Mouse (Mus musculus) liver, embryonic 11.5 days (tissue): Measurements from ENCODE around the gene P2rx1. TPM values are rescaled to one million over a fixed set of nuclear protein-coding genes. Genes with fewer than 3 reads are reported as not detected.

Source experiments
- ATAC-seq: fragments of 200-750 bp; cut with Nextera tagmentation; replicated peaks from 2 replicates; pipeline ENCODE4 v1.8.0; 2017; ENCODE audit warnings: moderate number of reproducible peaks, mild to moderate bottlenecking, moderate TSS enrichment, moderate library complexity; ENCODE audit not compliant: low FRiP score
- DNase-seq: peaks from one replicate; pipeline ENCODE4 v3.0.0-alpha.2; 2017; ENCODE audit warnings: low spot score
- H3K27ac ChIP-seq: fragments of 300-500 bp; sonication (generic); 2 replicates; pipeline ENCODE4 v1.5.1; 2014; ENCODE audit warnings: mild to moderate bottlenecking, low read depth, low read length, control low read depth
- H3K27me3 ChIP-seq: fragments of 300-500 bp; sonication (generic); replicated peaks from 2 replicates; pipeline ENCODE4 v1.6.1; 2014; ENCODE audit warnings: low read length, mixed read lengths; ENCODE audit not compliant: control insufficient read depth, insufficient read depth
- H3K36me3 ChIP-seq: fragments of 300-500 bp; sonication (generic); 2 replicates; pipeline ENCODE4 v1.6.1; 2014; ENCODE audit warnings: mild to moderate bottlenecking, low read length, moderate library complexity, mixed read lengths; ENCODE audit not compliant: control insufficient read depth, insufficient read depth
- H3K4me1 ChIP-seq: fragments of 300-500 bp; sonication (generic); replicated peaks from 2 replicates; pipeline ENCODE4 v1.6.1; 2014; ENCODE audit warnings: low read length, mixed read lengths; ENCODE audit not compliant: control insufficient read depth, insufficient read depth
- H3K4me2 ChIP-seq: fragments of 300-500 bp; sonication (generic); 2 replicates; pipeline ENCODE4 v1.6.1; 2014; ENCODE audit warnings: mild to moderate bottlenecking, control low read depth, moderate library complexity
- H3K4me3 ChIP-seq: fragments of 300-500 bp; sonication (generic); 2 replicates; pipeline ENCODE4 v1.5.1; 2014; ENCODE audit warnings: low read depth, low read length, control low read depth
- H3K9ac ChIP-seq: fragments of 300-500 bp; sonication (generic); 2 replicates; pipeline ENCODE4 v1.6.1; 2014; ENCODE audit warnings: low read depth, low read length, control low read depth
- H3K9me3 ChIP-seq: fragments of 300-500 bp; sonication (generic); 2 replicates; pipeline ENCODE4 v1.6.1; 2016; ENCODE audit warnings: low read length, inconsistent platforms, mixed read lengths; ENCODE audit not compliant: control insufficient read depth
- WGBS: fragments of 180-500 bp; shearing (Covaris S2); extraction: QIAGEN DNeasy Blood & Tissue Kit; methylation state at CpG from one replicate; pipeline ENCODE4 v1.1.7; 2014; 5-methylcytosine and 5-hydroxymethylcytosine counted together
- polyA plus RNA-seq: library from polyadenylated mRNA; unstranded; fragments of >200 nt; fragmentation: Nextera tagmentation; extraction: Ambion mirVana; gene quantifications from 2 replicates; pipeline ENCODE4 v1.2.1, GENCODE M21; 2014

The P2rx1 gene
- polyA plus RNA-seq, 1 experiment from 2014 or later, result 17.6 TPM

GRCm38 (mm10) chr11:72982516-72982915 is 16.4 kb upstream of the P2rx1 start:
- WGBS, result 83% methylated on average over 9 of the region's 9 CpGs
- no peak overlapping the region for H3K27ac ChIP-seq
- no peak overlapping the region for H3K9ac ChIP-seq
- peaks cover 8% of the 10 kb centered on the region for H3K4me1 ChIP-seq
- ATAC-seq (no peak), DNase-seq (no peak)
- H3K4me2 ChIP-seq, result no peak overlapping the region
- no peaks in the 10 kb centered on the region for H3K27me3 ChIP-seq
- H3K9me3 ChIP-seq, result no peaks in the 10 kb centered on the region
- no peaks in the 10 kb centered on the region for H3K36me3 ChIP-seq
- H3K4me3 ChIP-seq, result no peak overlapping the region

GRCm38 (mm10) chr11:72983283-72983682 is 15.6 kb upstream of the P2rx1 start:
- Histone ChIP-seq H3K27me3 (no peaks in the 10 kb centered on the region), H3K4me1 (peaks cover 8% of the 10 kb centered on the region), H3K9me3 (no peaks in the 10 kb centered on the region), H3K27ac (no peak overlapping the region), H3K4me2 (no peak overlapping the region), H3K4me3 (no peak overlapping the region), H3K36me3 (no peaks in the 10 kb centered on the region), H3K9ac (no peak overlapping the region)
- 53% methylated on average over 5 of the region's 5 CpGs for WGBS
- DNase-seq (no peak), ATAC-seq (no peak; the same call in 1 of the 2 replicates)

GRCm38 (mm10) chr11:72986745-72987144 is 12.2 kb upstream of the P2rx1 start:
- DNase-seq (no peak), ATAC-seq (no peak)
- Histone ChIP-seq H3K27ac (no peak overlapping the region), H3K36me3 (no peaks in the 10 kb centered on the region), H3K9me3 (no peaks in the 10 kb centered on the region), H3K4me3 (no peak overlapping the region), H3K9ac (no peak overlapping the region), H3K4me1 (peaks cover 8% of the 10 kb centered on the region), H3K4me2 (no peak overlapping the region), H3K27me3 (no peaks in the 10 kb centered on the region)
- 57% methylated on average over 5 of the region's 5 CpGs for WGBS

GRCm38 (mm10) chr11:72987234-72987633 is 11.7 kb upstream of the P2rx1 start:
- no peaks in the 10 kb centered on the region for H3K27me3 ChIP-seq
- H3K4me3 ChIP-seq, result no peak overlapping the region
- H3K27ac ChIP-seq, result no peak overlapping the region
- H3K9me3 ChIP-seq, result no peaks in the 10 kb centered on the region
- DNase-seq (no peak), ATAC-seq (no peak)
- H3K9ac ChIP-seq, result no peak overlapping the region
- H3K4me1 ChIP-seq, result peaks cover 10% of the 10 kb centered on the region
- 58% methylated on average over 5 of the region's 5 CpGs for WGBS
- no peak overlapping the region for H3K4me2 ChIP-seq
- H3K36me3 ChIP-seq, result no peaks in the 10 kb centered on the region

- no peaks in the 10 kb centered on the region for H3K9me3 ChIP-seq
- H3K4me1 ChIP-seq, result peaks cover 15% of the 10 kb centered on the region
- no peak overlapping the region for H3K27ac ChIP-seq
- no peak overlapping the region for H3K9ac ChIP-seq
- H3K36me3 ChIP-seq, result no peaks in the 10 kb centered on the region
- WGBS, result 44% methylated on average over 5 of the region's 5 CpGs
- H3K27me3 ChIP-seq, result no peaks in the 10 kb centered on the region
- no peak overlapping the region for H3K4me2 ChIP-seq
- DNase-seq (no peak), ATAC-seq (no peak)
- H3K4me3 ChIP-seq, result no peak overlapping the region
Observed at GRCm38 (mm10) chr11:72987807-72988206, 11.1 kb upstream of the P2rx1 start.

GRCm38 (mm10) chr11:72989044-72989443 is 9.9 kb upstream of the P2rx1 start:
- no peaks in the 10 kb centered on the region for H3K27me3 ChIP-seq
- no peaks in the 10 kb centered on the region for H3K9me3 ChIP-seq
- ATAC-seq (no peak), DNase-seq (no peak)
- H3K4me1 ChIP-seq, result peaks cover 17% of the 10 kb centered on the region
- H3K27ac ChIP-seq, result no peak overlapping the region
- no peak overlapping the region for H3K4me2 ChIP-seq
- H3K36me3 ChIP-seq, result no peaks in the 10 kb centered on the region
- WGBS, result 75% methylated on average over 6 of the region's 6 CpGs
- H3K9ac ChIP-seq, result no peak overlapping the region
- H3K4me3 ChIP-seq, result no peak overlapping the region

- peaks cover 17% of the 10 kb centered on the region for H3K4me1 ChIP-seq
Observed at GRCm38 (mm10) chr11:72990688-72991087, 8.2 kb upstream of the P2rx1 start.

GRCm38 (mm10) chr11:72991961-72992360 is 6.9 kb upstream of the P2rx1 start:
- Histone ChIP-seq H3K4me3 (no peak overlapping the region), H3K9me3 (no peaks in the 10 kb centered on the region), H3K36me3 (no peaks in the 10 kb centered on the region), H3K9ac (no peak overlapping the region), H3K27me3 (no peaks in the 10 kb centered on the region), H3K4me1 (peaks cover 12% of the 10 kb centered on the region), H3K27ac (no peak overlapping the region), H3K4me2 (no peak overlapping the region)
- 63% methylated on average over 9 of the region's 9 CpGs for WGBS
- ATAC-seq (no peak), DNase-seq (no peak)

More at GRCm38 (mm10) chr11:72990688-72991087, 8.2 kb upstream of the P2rx1 start:
- ATAC-seq (no peak), DNase-seq (no peak)
- Histone ChIP-seq H3K27me3 (no peaks in the 10 kb centered on the region), H3K4me2 (no peak overlapping the region), H3K4me3 (no peak overlapping the region), H3K27ac (no peak overlapping the region), H3K36me3 (no peaks in the 10 kb centered on the region), H3K9ac (no peak overlapping the region), H3K9me3 (no peaks in the 10 kb centered on the region)
- WGBS, result 75% methylated on average over 9 of the region's 9 CpGs

GRCm38 (mm10) chr11:72996346-72996745 is 2.6 kb upstream of the P2rx1 start:
- Histone ChIP-seq H3K9me3 (no peaks in the 10 kb centered on the region), H3K4me3 (no peak overlapping the region), H3K36me3 (no peaks in the 10 kb centered on the region), H3K27ac (no peak overlapping the region), H3K4me1 (peaks cover 26% of the 10 kb centered on the region), H3K27me3 (no peaks in the 10 kb centered on the region), H3K4me2 (no peak overlapping the region), H3K9ac (no peak overlapping the region)
- 92% methylated on average over 6 of the region's 6 CpGs for WGBS
- DNase-seq, result no peak
- no peak for ATAC-seq
